Mouse (Mus musculus) heart, embryonic 16.5 days (tissue): Measurements from ENCODE around the gene Ranbp2. TPM values are rescaled to one million over a fixed set of nuclear protein-coding genes. Genes with fewer than 3 reads are reported as not detected.

Experiments used
- ATAC-seq: fragments of 200-750 bp; cut with Nextera tagmentation; replicated peaks from 2 replicates; pipeline ENCODE4 v1.8.0; 2017; ENCODE audit warnings: moderate number of reproducible peaks; ENCODE audit not compliant: insufficient read depth, low FRiP score; ENCODE audit errors: extremely low read depth
- H3K27ac ChIP-seq: fragments of 300-500 bp; sonication (generic); 2 replicates; pipeline ENCODE4 v1.5.1; 2014; ENCODE audit warnings: mild to moderate bottlenecking, low read length, control low read depth, moderate library complexity
- H3K27me3 ChIP-seq: fragments of 300-500 bp; sonication (generic); 2 replicates; pipeline ENCODE4 v1.6.1; 2014; ENCODE audit warnings: low read length, mixed read lengths; ENCODE audit not compliant: control insufficient read depth, insufficient read depth
- H3K36me3 ChIP-seq: fragments of 300-500 bp; sonication (generic); 2 replicates; pipeline ENCODE4 v1.6.1; 2014; ENCODE audit not compliant: control insufficient read depth, insufficient read depth
- H3K4me1 ChIP-seq: fragments of 300-500 bp; sonication (generic); 2 replicates; pipeline ENCODE4 v1.6.1; 2014; ENCODE audit warnings: low read length, mixed read lengths; ENCODE audit not compliant: control insufficient read depth, insufficient read depth
- H3K4me2 ChIP-seq: fragments of 300-500 bp; sonication (generic); 2 replicates; pipeline ENCODE4 v1.6.1; 2014; ENCODE audit warnings: low read depth, mild to moderate bottlenecking, control low read depth, low read length
- H3K4me3 ChIP-seq: fragments of 300-500 bp; sonication (generic); 2 replicates; pipeline ENCODE4 v1.5.1; 2014; ENCODE audit warnings: mild to moderate bottlenecking, control low read depth, low read length
- H3K9ac ChIP-seq: fragments of 300-500 bp; sonication (generic); 2 replicates; pipeline ENCODE4 v1.6.1; 2014; ENCODE audit warnings: low read length, control low read depth
- H3K9me3 ChIP-seq: fragments of 300-500 bp; sonication (generic); replicated peaks from 2 replicates; pipeline ENCODE4 v1.6.1; 2016; ENCODE audit warnings: low read length; ENCODE audit not compliant: control insufficient read depth
- WGBS: fragments of 180-500 bp; shearing (Covaris S2); extraction: QIAGEN DNeasy Blood & Tissue Kit; methylation state at CpG from one replicate; pipeline ENCODE4 v1.1.7; 2014; 5-methylcytosine and 5-hydroxymethylcytosine counted together
- polyA plus RNA-seq: library from polyadenylated mRNA; unstranded; fragments of >200 nt; fragmentation: Nextera tagmentation; extraction: Ambion mirVana; gene quantifications from 2 replicates; pipeline ENCODE4 v1.2.1, GENCODE M21; 2015

Gene Ranbp2
- polyA plus RNA-seq, 1 experiment from 2014 or later = 14.0 TPM

DNA sequence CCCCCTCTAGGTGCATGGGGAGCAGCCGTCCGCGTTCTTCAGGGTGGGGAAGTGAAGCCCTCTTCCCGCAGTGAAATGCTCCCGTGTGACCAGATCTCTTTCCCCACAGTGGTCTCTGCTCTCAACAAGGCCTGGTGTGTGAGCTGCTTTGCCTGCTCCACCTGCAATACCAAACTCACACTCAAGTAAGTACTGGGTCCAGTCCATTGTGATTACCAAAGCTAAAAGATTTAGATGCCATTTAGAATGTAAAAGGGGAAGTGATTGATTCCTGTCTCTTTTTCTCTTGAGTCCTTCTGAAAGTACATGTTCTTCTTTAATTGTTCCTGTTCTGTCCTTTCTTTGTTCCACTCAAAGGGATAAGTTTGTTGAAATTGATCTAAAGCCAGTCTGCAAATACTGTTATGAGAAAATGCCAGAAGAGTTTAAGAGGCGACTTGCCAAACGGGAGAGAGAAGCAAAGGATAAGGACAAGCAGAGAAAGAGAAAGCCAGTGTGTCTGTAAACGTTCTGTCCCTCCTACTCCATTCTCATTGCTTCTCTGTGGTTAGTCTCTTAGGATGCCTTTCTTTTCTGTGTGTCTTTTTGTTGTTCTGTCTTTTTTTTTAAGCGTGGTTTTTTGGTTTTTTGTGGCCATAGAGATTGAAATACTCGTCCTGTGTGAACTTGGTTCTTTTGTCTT is 28.3 kb upstream of the Ranbp2 start:
- peak overlapping the region; percentile 10; the same call in 1 of the 2 replicates for H3K27ac ChIP-seq
- no peak overlapping the region for H3K9ac ChIP-seq
- WGBS = 84% methylated on average over 10 of the region's 10 CpGs
- H3K9me3 ChIP-seq = no peaks in the 10 kb centered on the region
- no peak overlapping the region for H3K4me3 ChIP-seq
- no peaks in the 10 kb centered on the region for H3K4me1 ChIP-seq
- ATAC-seq = no peak
- H3K4me2 ChIP-seq = no peak overlapping the region
- peaks cover 56% of the 10 kb centered on the region for H3K36me3 ChIP-seq
- no peaks in the 10 kb centered on the region for H3K27me3 ChIP-seq

DNA sequence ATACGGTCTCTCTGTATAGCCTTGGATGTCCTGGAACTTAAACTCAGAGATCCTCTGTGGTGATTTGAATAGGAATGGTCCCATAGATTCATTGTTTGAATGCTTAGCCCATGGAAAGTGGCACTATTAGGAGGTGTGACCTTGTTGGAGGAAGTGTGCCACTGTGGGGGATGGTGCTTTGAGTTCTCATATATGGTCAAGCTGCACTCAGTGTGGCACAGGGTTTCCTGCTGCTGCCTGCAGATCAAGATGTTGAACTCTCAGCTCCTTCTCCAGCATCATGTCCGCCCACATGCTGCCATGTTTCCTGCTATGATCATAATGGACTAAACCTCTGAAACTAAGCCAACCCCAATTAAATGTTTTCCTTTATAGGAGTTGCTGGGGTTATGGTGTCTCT is 18.8 kb upstream of the Ranbp2 start:
- peaks cover 18% of the 10 kb centered on the region for H3K36me3 ChIP-seq
- WGBS = 95% methylated on average over 2 of the region's 2 CpGs
- H3K4me2 ChIP-seq = no peak overlapping the region
- H3K4me1 ChIP-seq = no peaks in the 10 kb centered on the region
- H3K27me3 ChIP-seq = no peaks in the 10 kb centered on the region
- ATAC-seq = no peak
- no peak overlapping the region for H3K9ac ChIP-seq
- no peaks in the 10 kb centered on the region for H3K9me3 ChIP-seq
- H3K4me3 ChIP-seq = no peak overlapping the region
- no peak overlapping the region for H3K27ac ChIP-seq

DNA sequence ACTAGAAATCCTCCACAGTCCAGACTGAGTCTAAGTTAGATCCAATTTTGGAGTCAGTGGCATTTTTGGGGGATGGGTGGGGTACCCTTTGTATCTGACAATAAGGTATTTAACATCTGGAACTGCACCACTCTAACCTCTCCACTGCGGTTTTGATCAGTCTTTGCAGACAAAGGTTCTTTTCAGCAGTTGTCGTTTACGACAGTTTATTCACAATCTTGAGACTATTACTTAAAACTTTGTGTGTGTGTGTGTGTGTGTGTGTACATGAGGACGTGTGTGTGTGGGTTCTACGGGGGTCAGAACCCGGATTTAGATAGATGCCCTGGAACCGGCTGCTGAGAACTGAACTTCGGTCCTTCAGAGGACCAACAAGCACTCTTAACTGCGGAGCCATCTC is 870 bp upstream of the Ranbp2 start:
- 12% methylated on average over 9 of the region's 9 CpGs for WGBS
- Histone ChIP-seq H3K9me3 (no peaks in the 10 kb centered on the region), H3K27me3 (no peaks in the 10 kb centered on the region), H3K27ac (peak overlapping the region; percentile 97), H3K4me2 (peak overlapping the region; percentile 69), H3K4me1 (peaks cover 8% of the 10 kb centered on the region), H3K4me3 (peak overlapping the region; percentile 98), H3K9ac (peak overlapping the region; percentile 99), H3K36me3 (no peaks in the 10 kb centered on the region)
- ATAC-seq = no peak; the same call in 1 of the 2 replicates

DNA sequence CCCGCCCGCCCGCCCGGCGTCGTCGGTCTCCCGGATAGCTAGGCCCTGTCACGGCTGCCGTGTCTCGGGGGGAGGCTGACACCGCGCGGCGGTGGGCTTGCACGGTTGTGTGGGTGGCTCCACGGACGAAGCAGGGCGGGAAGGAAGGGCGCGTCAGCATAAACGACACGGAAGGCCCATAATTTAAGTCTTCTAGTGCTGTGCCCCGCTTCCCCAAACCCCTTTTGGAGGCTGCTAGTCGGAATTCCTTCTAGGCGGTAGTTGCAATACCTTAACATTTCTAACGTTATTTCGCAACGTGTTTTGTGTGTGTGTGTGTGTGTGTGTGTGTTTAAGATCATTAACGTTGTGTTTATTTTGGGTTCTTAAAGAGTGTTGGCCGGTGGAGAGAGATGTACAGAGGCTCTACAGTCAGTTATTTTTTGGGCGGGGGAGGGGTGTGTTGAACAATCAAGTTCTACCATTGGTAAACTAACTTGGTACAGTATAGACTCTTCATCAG is 611 bp downstream of the Ranbp2 start:
- under 1% methylated on average over 31 of the region's 32 CpGs for WGBS
- Histone ChIP-seq H3K9me3 (no peaks in the 10 kb centered on the region), H3K36me3 (peaks cover 2% of the 10 kb centered on the region; the same call in 1 of the 2 replicates), H3K9ac (peak overlapping the region; percentile 99), H3K4me1 (peaks cover 8% of the 10 kb centered on the region), H3K27me3 (no peaks in the 10 kb centered on the region), H3K27ac (peak overlapping the region; percentile 97), H3K4me3 (peak overlapping the region; percentile 98), H3K4me2 (peak overlapping the region; percentile 73)
- ATAC-seq = peak; percentile 53

DNA sequence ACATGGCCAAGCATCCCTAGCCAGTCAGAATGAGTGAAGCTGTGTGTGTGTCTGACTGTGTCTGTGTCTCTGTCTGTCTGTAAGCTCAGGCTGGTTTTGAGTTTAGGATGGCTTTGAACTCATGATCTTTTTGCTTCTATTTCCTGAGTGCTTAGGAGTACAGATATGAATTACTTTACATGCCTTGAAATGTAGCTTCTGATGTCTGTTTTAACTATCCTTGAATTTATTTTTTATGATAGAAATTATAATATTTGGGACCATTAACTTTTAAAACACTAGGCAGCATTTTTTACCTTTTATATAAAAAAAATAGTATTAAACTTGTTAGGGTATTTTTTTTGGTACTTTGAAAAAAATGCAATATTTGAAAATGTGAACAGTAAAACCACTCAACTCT is 4.9 kb downstream of the Ranbp2 start:
- Histone ChIP-seq H3K9ac (no peak overlapping the region), H3K36me3 (peaks cover 24% of the 10 kb centered on the region), H3K4me2 (no peak overlapping the region), H3K27me3 (no peaks in the 10 kb centered on the region), H3K9me3 (no peaks in the 10 kb centered on the region; the same call in 1 of the 2 replicates), H3K4me3 (no peak overlapping the region), H3K4me1 (peaks cover 5% of the 10 kb centered on the region), H3K27ac (no peak overlapping the region)
- ATAC-seq = no peak

DNA sequence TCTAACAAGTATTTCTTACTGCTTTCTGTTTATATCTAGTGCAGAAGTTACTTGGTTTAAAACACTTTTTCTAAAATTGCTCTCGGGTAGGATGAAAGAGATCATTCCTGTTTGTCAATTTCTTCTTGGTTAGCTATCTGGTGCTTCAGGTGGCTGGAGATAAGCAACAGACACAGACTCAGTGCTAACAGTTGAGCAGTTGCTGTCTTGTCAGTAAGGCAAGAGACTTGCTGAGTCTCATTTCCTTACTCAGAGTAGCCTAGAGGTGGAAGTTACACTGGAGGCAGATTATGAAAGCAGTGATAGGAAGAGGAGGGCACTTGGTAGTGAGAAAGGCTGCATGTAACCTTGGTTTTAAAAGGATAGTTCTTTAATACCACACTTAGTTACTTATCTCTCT is 5.5 kb downstream of the Ranbp2 start:
- Histone ChIP-seq H3K4me1 (peaks cover 5% of the 10 kb centered on the region), H3K4me2 (no peak overlapping the region), H3K9me3 (no peaks in the 10 kb centered on the region; the same call in 1 of the 2 replicates), H3K36me3 (peaks cover 25% of the 10 kb centered on the region), H3K4me3 (no peak overlapping the region), H3K27ac (no peak overlapping the region), H3K27me3 (no peaks in the 10 kb centered on the region), H3K9ac (no peak overlapping the region)
- 57% methylated on average over 1 of the region's 1 CpGs for WGBS
- no peak for ATAC-seq

DNA sequence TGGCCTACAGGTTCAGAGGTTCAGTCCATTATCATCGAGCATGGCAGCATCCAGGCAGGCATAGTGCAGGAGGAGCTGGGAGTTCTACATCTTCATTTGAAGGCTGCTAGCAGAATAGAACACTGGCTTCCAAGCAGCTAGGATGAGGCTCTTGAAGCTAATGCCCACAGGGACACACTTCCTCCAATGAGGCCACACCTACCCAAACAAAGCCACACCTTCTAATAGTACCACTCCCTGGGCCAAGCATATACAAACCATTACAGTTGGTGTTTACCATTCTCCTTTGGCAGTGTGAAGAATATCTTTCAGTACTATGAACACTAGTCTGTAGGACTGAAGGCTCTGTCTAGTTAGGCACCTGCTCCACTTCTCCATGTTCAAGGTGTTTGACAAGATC is 13.2 kb downstream of the Ranbp2 start:
- Histone ChIP-seq H3K27ac (no peak overlapping the region), H3K36me3 (peaks cover 31% of the 10 kb centered on the region), H3K27me3 (no peaks in the 10 kb centered on the region), H3K4me1 (peaks cover 2% of the 10 kb centered on the region; the same call in 1 of the 2 replicates), H3K9me3 (no peaks in the 10 kb centered on the region), H3K4me3 (no peak overlapping the region), H3K4me2 (no peak overlapping the region), H3K9ac (no peak overlapping the region)
- 88% methylated on average over 1 of the region's 1 CpGs for WGBS
- ATAC-seq = no peak

DNA sequence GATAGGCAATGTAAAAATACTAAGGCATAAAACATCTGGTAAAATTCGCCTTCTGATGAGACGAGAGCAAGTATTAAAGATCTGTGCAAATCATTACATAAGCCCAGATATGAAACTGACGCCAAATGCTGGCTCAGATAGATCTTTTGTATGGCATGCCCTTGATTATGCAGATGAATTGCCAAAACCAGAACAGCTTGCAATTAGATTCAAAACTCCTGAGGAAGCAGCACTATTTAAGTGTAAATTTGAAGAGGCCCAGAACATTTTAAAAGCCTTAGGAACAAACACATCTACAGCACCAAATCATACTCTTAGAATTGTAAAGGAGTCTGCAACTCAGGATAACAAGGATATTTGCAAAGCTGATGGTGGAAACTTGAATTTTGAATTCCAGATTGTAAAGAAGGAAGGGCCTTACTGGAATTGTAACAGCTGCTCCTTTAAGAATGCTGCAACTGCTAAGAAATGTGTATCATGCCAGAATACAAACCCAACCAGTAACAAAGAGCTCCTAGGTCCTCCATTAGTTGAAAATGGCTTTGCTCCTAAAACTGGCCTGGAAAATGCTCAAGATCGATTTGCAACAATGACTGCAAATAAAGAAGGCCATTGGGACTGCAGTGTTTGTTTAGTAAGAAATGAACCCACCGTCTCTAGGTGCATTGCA is 30.5 kb downstream of the Ranbp2 start:
- Histone ChIP-seq H3K36me3 (peaks cover 50% of the 10 kb centered on the region), H3K9ac (no peak overlapping the region), H3K4me3 (no peak overlapping the region), H3K27me3 (no peaks in the 10 kb centered on the region), H3K4me1 (no peaks in the 10 kb centered on the region), H3K27ac (no peak overlapping the region), H3K9me3 (no peaks in the 10 kb centered on the region), H3K4me2 (no peak overlapping the region)
- WGBS = 89% methylated on average over 5 of the region's 5 CpGs
- ATAC-seq = no peak

DNA sequence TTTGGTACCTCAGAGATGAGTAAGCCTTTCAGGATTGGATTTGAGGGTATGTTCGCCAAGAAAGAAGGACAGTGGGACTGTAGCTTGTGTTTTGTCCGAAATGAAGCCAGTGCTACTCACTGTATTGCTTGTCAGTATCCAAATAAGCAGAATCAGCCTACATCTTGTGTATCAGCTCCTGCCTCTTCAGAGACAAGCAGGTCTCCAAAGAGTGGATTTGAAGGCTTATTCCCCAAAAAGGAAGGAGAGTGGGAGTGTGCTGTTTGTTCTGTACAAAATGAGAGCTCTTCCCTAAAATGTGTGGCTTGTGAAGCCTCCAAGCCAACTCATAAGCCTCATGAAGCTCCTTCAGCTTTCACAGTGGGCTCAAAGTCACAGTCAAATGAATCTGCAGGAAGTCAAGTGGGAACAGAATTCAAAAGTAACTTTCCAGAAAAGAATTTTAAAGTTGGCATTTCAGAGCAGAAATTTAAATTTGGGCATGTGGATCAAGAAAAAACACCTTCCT is 31.4 kb downstream of the Ranbp2 start:
- WGBS = 96% methylated on average over 2 of the region's 2 CpGs
- Histone ChIP-seq H3K36me3 (peaks cover 49% of the 10 kb centered on the region), H3K4me3 (no peak overlapping the region), H3K4me2 (no peak overlapping the region), H3K4me1 (no peaks in the 10 kb centered on the region), H3K9ac (no peak overlapping the region), H3K27me3 (no peaks in the 10 kb centered on the region), H3K27ac (no peak overlapping the region), H3K9me3 (no peaks in the 10 kb centered on the region)
- no peak for ATAC-seq
